ENCODE assay signal across 8 mouse cellular contexts in the genomic region with DNA sequence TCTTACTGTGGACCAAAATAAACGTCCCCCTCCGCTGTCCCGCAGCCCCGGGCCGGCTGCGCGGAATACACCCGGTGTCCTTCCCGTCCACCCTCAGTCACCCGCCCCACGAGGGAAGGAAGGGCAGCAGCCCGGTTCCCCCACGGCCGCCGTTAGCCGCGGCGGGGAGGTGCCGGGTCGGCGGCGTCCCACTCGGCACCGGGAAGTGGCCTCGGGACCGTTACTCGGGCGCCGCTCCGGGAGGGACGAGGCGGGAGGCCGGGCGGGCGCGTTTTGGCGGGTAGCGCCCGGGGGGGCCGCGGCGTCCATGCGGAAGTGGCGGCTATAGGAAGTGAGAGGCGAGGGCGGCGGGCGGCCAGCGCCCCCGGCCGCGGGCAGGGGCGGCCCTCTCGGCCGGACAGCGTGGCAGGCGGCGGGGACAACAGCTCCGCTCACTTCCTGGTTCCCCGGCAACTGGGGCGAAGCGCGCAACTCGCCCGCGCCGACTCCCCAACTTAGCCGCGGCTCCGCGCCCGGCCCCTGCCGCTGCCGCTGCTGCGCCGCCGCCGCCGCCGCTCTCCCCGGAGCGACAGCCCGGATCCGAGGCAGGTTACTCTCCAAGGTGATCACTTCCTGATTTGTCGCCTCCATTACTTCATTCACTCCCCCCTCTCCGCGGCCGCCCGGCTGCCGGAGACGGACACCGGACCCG. TPM values are rescaled to one million over a fixed set of nuclear protein-coding genes. Genes with fewer than 3 reads are reported as not detected.
DNase-seq lines count a peak whose midpoint lies in the region; ATAC-seq and TF ChIP-seq lines count a peak whose summit lies in the region.

No protein-coding gene starts in this region.

- TF ChIP-seq CTCF in gastrocnemius, adult 2 months (IDR thresholded peaks at IDR 0.05): no peak

- no peaks in the 10 kb centered on the region for H3K36me3 ChIP-seq in neural tube, embryonic 14.5 days (ENCODE audit: control insufficient read depth, insufficient read depth, low read length)

- H3K9me3 ChIP-seq in neural tube, embryonic 14.5 days (ENCODE audit: control insufficient read depth, low read length): no peaks in the 10 kb centered on the region

- DNase-seq in thymus, postnatal 4 days: peak; percentile 74
- no peak for DNase-seq in thymus, adult 18-20 months
- peak; percentile 26 for DNase-seq in c-Kit-positive CD71-positive TER-119-positive erythroid progenitor cells, embryonic 14.5 days (ENCODE audit: low spot score)
- DNase-seq in gastrocnemius, adult 2 months: peak; percentile 75
- peak; percentile 78 for DNase-seq in kidney, postnatal 10 days
- DNase-seq in lung, adult 18-20 months: peak; percentile 58 to 62
- peak; percentile 79 for DNase-seq in yolk sac, embryonic 10.5 days (ENCODE audit: low spot score)

- H3K27me3 ChIP-seq in neural tube, embryonic 14.5 days (ENCODE audit: control insufficient read depth, insufficient read depth, low read length): no peaks in the 10 kb centered on the region

- peak overlapping the region; percentile 64 for H3K9ac ChIP-seq in neural tube, embryonic 14.5 days (replicated peaks; ENCODE audit: low read depth, low read length)

- peak overlapping the region; percentile 78 for H3K4me2 ChIP-seq in neural tube, embryonic 14.5 days (ENCODE audit: low read depth, low read length)

- peak; percentile 30 for ATAC-seq in neural tube, embryonic 14.5 days (ENCODE audit: low read depth)

- intact Hi-C loops in gastrocnemius, adult 2 months (cut with DNase I): loop anchor here (10.0 kb wide), 1 partner anchor 988 kb away; a partner anchor contains a TSS

- peak overlapping the region; percentile 99 for H3K27ac ChIP-seq in gastrocnemius, adult 2 months
- H3K27ac ChIP-seq in neural tube, embryonic 14.5 days (ENCODE audit: low read depth, low read length): peak overlapping the region; percentile 90

- H3K4me3 ChIP-seq in gastrocnemius, adult 2 months: peak overlapping the region; percentile 95
- peak overlapping the region; percentile 99 for H3K4me3 ChIP-seq in neural tube, embryonic 14.5 days (ENCODE audit: low read depth, low read length)

- WGBS in neural tube, embryonic 14.5 days: under 1% methylated on average over 44 of the region's 93 CpGs

- peaks cover 9% of the 10 kb centered on the region; the same call in 1 of the 2 replicates for H3K4me1 ChIP-seq in neural tube, embryonic 14.5 days (ENCODE audit: control insufficient read depth, insufficient read depth, low read length)

RNA-seq across cellular contexts. Expression of a gene that starts 52.3 kb away (rescaled TPM):
- 10 to 100 TPM; 23.7 to 34.3 TPM for total RNA-seq in gastrocnemius, adult 2 months (2021)
- polyA plus RNA-seq in neural tube, embryonic 14.5 days (2014; fragmentation: Nextera tagmentation; extraction: Ambion mirVana): 36.6 and 42.4 TPM in 2 replicates

Comparison
In these comparisons a context has a peak if more than half of its experiments do, and no peak if none do; other contexts are left out.
1. DNase-seq: peak in thymus, postnatal 4 days (single experiment), c-Kit-positive CD71-positive TER-119-positive erythroid progenitor cells, embryonic 14.5 days (single experiment), gastrocnemius, adult 2 months (single experiment), kidney, postnatal 10 days (single experiment), lung, adult 18-20 months (2 of 2) and yolk sac, embryonic 10.5 days (single experiment); none in thymus, adult 18-20 months (0 of 2).